Mouse (Mus musculus): ENCODE measurements around the gene Tiam2. TPM values are rescaled to one million over a fixed set of nuclear protein-coding genes. Genes with fewer than 3 reads are reported as not detected.

The Tiam2 gene
- polyA plus RNA-seq, 1 experiment from 2014 or later = 7.8 TPM

DNA sequence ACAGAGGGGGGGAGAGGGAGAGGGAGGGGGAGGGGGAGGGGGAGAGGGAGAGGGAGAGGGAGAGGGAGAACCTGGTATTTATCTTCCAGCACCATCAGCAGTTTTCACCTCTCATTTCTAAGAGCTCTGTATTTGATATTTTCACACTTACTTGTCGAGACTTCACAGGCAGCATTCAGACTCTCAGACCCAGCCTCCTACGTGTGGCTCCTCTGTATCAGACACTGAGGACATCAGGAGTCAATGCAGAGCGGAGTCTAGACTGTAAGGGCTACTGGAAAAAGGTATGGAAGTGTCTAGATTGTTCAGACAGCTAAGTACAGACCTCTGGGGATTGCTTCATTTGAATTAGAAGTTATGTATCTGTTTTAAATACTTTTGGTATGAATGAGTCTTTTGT is 203.2 kb downstream of the Tiam2 start:
- Histone ChIP-seq H3K4me1 (ENCODE audit: control insufficient read depth, insufficient read depth, low read length) (no peaks in the 10 kb centered on the region), H3K27me3 (ENCODE audit: control insufficient read depth, insufficient read depth, low read length) (no peaks in the 10 kb centered on the region), H3K36me3 (ENCODE audit: control insufficient read depth, insufficient read depth, low read length) (no peaks in the 10 kb centered on the region), H3K4me2 (ENCODE audit: low read depth, low read length) (no peak overlapping the region), H3K4me3 (ENCODE audit: low read depth, low read length) (no peak overlapping the region), H3K9ac (replicated peaks; ENCODE audit: low read depth, low read length) (no peak overlapping the region), H3K27ac (ENCODE audit: low read depth, low read length) (no peak overlapping the region), H3K9me3 (ENCODE audit: control insufficient read depth, low read length) (no peaks in the 10 kb centered on the region)
- ATAC-seq (ENCODE audit: low read depth) = no peak
- WGBS = 71% methylated on average over 3 of the region's 3 CpGs

DNA sequence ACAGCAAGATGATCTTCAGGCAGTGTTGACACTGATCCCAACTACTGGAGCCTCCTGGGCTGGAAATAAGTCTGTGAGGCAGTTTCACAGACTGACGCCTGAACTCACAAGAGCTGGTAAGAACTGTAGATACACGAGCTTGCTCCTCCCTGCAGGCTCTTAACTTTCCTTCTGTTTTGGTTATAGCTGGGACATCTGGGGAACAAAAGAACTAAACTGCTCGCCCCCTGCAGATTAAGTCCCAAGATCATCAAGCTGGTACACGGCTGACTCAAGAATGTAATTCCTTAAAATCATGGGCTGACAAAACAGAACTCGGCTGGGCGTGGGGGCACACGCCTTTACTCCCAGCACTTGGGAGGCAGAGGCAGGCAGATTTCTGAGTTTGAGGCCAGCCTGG is 204.2 kb downstream of the Tiam2 start:
- Histone ChIP-seq H3K4me3 (ENCODE audit: low read depth, low read length) (no peak overlapping the region), H3K9ac (replicated peaks; ENCODE audit: low read depth, low read length) (no peak overlapping the region), H3K9me3 (ENCODE audit: control insufficient read depth, low read length) (no peaks in the 10 kb centered on the region), H3K27me3 (ENCODE audit: control insufficient read depth, insufficient read depth, low read length) (no peaks in the 10 kb centered on the region), H3K4me2 (ENCODE audit: low read depth, low read length) (no peak overlapping the region), H3K36me3 (ENCODE audit: control insufficient read depth, insufficient read depth, low read length) (no peaks in the 10 kb centered on the region), H3K4me1 (ENCODE audit: control insufficient read depth, insufficient read depth, low read length) (no peaks in the 10 kb centered on the region), H3K27ac (ENCODE audit: low read depth, low read length) (no peak overlapping the region)
- no peak for ATAC-seq (ENCODE audit: low read depth)
- WGBS = 71% methylated on average over 7 of the region's 7 CpGs

DNA sequence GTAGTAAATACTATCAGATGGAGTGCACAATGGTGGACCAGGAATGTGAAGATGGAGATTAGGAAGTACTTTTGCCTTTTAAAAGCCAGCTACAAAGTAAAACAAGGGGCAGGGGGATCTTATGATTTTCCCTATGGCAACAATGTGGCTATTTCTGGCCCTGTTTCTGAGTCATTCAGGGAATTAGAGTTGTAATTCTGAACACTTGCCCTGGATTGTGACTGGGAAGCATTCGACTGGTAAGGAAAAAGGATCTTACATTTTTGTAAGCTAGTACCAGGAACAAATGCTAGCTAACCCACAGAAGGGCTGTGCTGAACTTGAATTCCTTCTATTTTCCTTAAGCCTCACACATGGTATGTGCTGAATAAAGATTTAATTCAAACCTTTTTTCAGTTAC is 205.3 kb downstream of the Tiam2 start:
- Histone ChIP-seq H3K4me3 (ENCODE audit: low read depth, low read length) (no peak overlapping the region), H3K4me1 (ENCODE audit: control insufficient read depth, insufficient read depth, low read length) (no peaks in the 10 kb centered on the region), H3K36me3 (ENCODE audit: control insufficient read depth, insufficient read depth, low read length) (no peaks in the 10 kb centered on the region), H3K9me3 (ENCODE audit: control insufficient read depth, low read length) (no peaks in the 10 kb centered on the region), H3K4me2 (ENCODE audit: low read depth, low read length) (no peak overlapping the region), H3K9ac (replicated peaks; ENCODE audit: low read depth, low read length) (no peak overlapping the region), H3K27ac (ENCODE audit: low read depth, low read length) (no peak overlapping the region), H3K27me3 (ENCODE audit: control insufficient read depth, insufficient read depth, low read length) (no peaks in the 10 kb centered on the region)
- ATAC-seq (ENCODE audit: low read depth) = no peak
- WGBS = 94% methylated on average over 1 of the region's 1 CpGs

DNA sequence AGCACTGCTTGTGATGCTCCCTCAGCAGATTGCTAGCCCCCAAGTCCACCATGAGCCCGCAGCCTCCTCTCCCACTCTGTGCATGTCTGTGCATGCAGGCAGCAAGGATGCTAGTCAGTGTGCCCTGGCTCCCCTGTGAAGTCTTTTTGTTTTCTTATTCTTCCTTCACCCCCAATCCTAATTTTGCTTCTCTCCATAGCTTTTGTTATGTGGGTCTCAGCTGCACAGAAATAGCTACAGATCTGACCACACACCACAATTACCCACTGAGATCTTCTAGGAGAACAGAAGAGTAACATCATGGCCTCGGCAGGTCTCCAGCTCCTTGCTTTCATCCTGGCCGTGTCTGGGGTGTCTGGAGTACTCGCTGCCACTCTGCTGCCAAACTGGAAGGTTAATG is 205.9 kb downstream of the Tiam2 start, which contains the start of gene Cldn20:
Gene Cldn20, plus strand, starts transcription at position 301 of the 400 bp plus-strand sequence.
- no peak within 1 kb of the TSS for H3K27ac ChIP-seq (ENCODE audit: low read depth, low read length)
- H3K4me2 ChIP-seq (ENCODE audit: low read depth, low read length) = no peak within 1 kb of the TSS
- no peak within 1 kb of the TSS for H3K9ac ChIP-seq (replicated peaks; ENCODE audit: low read depth, low read length)
- 94% methylated on average over 4 of the region's 4 CpGs for WGBS
- no peaks in the 10 kb centered on the region for H3K9me3 ChIP-seq (ENCODE audit: control insufficient read depth, low read length)
- H3K27me3 ChIP-seq (ENCODE audit: control insufficient read depth, insufficient read depth, low read length) = no peaks in the 10 kb centered on the region
- H3K4me3 ChIP-seq (ENCODE audit: low read depth, low read length) = no peak within 1 kb of the TSS
- no peak for ATAC-seq (ENCODE audit: low read depth)
- no peaks in the 10 kb centered on the region for H3K36me3 ChIP-seq (ENCODE audit: control insufficient read depth, insufficient read depth, low read length)
- H3K4me1 ChIP-seq (ENCODE audit: control insufficient read depth, insufficient read depth, low read length) = no peaks in the 10 kb centered on the region

DNA sequence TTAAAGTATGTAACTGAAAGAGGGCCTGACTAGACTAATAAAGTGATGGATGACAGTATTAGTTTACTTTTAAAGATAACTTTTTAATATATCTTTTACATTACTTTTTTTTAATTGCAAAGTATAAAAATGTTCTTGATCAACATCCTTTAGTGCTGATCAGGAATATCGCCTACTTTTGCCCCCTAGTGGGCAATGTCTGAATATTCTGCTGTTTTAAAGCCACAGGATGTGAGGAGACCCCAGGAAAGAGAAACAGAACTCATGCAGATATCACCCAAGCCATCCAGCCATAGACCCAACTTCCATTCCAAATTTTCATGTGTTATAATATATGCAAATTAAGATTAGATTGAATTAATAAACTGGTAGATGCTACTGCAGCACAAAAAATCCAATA is 207.1 kb downstream of the Tiam2 start:
- Histone ChIP-seq H3K9me3 (ENCODE audit: control insufficient read depth, low read length) (no peaks in the 10 kb centered on the region), H3K27me3 (ENCODE audit: control insufficient read depth, insufficient read depth, low read length) (no peaks in the 10 kb centered on the region), H3K4me2 (ENCODE audit: low read depth, low read length) (no peak overlapping the region), H3K9ac (replicated peaks; ENCODE audit: low read depth, low read length) (no peak overlapping the region), H3K4me1 (ENCODE audit: control insufficient read depth, insufficient read depth, low read length) (no peaks in the 10 kb centered on the region), H3K27ac (ENCODE audit: low read depth, low read length) (no peak overlapping the region), H3K4me3 (ENCODE audit: low read depth, low read length) (no peak overlapping the region), H3K36me3 (ENCODE audit: control insufficient read depth, insufficient read depth, low read length) (no peaks in the 10 kb centered on the region)
- no peak; the same call in 1 of the 2 replicates for ATAC-seq (ENCODE audit: low read depth)
- WGBS = 26% methylated on average over 1 of the region's 1 CpGs

DNA sequence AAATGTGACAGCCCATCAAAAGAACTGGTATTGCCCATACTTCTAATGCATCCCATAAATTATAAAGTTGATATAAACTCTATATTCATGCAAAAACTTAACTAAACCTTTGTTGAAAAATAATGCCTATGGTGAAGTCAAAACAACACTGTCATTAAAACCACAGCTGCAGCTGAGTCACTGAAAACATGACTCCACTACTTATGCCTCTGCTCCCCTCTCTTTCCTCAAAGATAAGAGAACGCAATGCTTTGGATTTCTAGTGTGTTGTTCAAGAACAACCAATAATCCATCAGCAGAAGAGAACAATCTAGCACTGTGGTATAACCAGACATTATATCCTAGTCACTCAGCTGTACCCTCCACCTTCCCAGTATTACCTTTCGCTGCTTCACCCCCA is 213.9 kb downstream of the Tiam2 start:
- Histone ChIP-seq H3K4me3 (ENCODE audit: low read depth, low read length) (no peak overlapping the region), H3K4me2 (ENCODE audit: low read depth, low read length) (no peak overlapping the region), H3K9me3 (ENCODE audit: control insufficient read depth, low read length) (no peaks in the 10 kb centered on the region; the same call in 1 of the 2 replicates), H3K27me3 (ENCODE audit: control insufficient read depth, insufficient read depth, low read length) (no peaks in the 10 kb centered on the region), H3K9ac (replicated peaks; ENCODE audit: low read depth, low read length) (no peak overlapping the region), H3K36me3 (ENCODE audit: control insufficient read depth, insufficient read depth, low read length) (no peaks in the 10 kb centered on the region), H3K4me1 (ENCODE audit: control insufficient read depth, insufficient read depth, low read length) (no peaks in the 10 kb centered on the region), H3K27ac (ENCODE audit: low read depth, low read length) (no peak overlapping the region)
- 94% methylated on average over 2 of the region's 2 CpGs for WGBS
- ATAC-seq (ENCODE audit: low read depth) = no peak

DNA sequence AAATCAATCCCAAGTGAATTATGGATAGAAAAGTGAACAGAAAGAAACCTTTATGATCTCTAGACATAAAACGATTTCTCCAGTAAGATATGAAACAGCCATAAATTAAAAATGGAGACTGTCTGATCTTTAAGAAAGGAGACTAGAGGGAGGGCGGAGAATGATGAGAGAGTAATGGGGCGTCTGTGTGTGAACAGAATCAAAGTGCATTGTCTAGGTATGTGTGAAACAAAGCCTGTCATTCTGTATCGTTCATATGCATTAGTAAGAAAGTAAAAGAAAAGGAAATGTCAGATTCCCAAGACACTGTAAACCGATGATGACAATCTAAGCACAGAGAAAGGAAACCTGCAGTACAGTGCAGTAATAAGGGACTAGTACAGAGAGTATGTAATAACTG is 214.7 kb downstream of the Tiam2 start:
- Histone ChIP-seq H3K9ac (replicated peaks; ENCODE audit: low read depth, low read length) (no peak overlapping the region), H3K36me3 (ENCODE audit: control insufficient read depth, insufficient read depth, low read length) (no peaks in the 10 kb centered on the region), H3K27me3 (ENCODE audit: control insufficient read depth, insufficient read depth, low read length) (no peaks in the 10 kb centered on the region), H3K4me1 (ENCODE audit: control insufficient read depth, insufficient read depth, low read length) (no peaks in the 10 kb centered on the region), H3K9me3 (ENCODE audit: control insufficient read depth, low read length) (no peaks in the 10 kb centered on the region; the same call in 1 of the 2 replicates), H3K27ac (ENCODE audit: low read depth, low read length) (no peak overlapping the region), H3K4me3 (ENCODE audit: low read depth, low read length) (no peak overlapping the region), H3K4me2 (ENCODE audit: low read depth, low read length) (no peak overlapping the region)
- ATAC-seq (ENCODE audit: low read depth) = no peak
- 85% methylated on average over 5 of the region's 5 CpGs for WGBS

DNA sequence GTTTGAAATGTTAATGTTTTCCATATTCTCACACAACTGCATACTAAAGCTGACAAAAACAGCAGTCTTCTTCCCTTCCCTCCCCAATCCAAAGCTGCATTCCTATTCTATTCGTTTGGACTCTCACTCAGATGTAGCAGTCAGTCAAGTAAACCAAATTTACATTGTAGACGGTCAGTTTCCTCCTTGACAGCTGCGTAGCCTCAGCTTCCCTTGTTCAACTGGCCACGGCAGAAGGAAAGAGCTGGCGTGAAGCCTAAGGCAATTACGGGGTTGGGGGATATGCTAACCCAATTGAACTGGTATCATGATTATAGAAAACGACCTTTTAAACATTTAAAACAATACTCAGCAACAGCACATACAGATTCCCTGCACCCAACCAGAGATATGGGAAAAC is 221.4 kb downstream of the Tiam2 start:
- Histone ChIP-seq H3K4me3 (ENCODE audit: low read depth, low read length) (no peak overlapping the region), H3K36me3 (ENCODE audit: control insufficient read depth, insufficient read depth, low read length) (no peaks in the 10 kb centered on the region), H3K4me1 (ENCODE audit: control insufficient read depth, insufficient read depth, low read length) (no peaks in the 10 kb centered on the region), H3K9ac (replicated peaks; ENCODE audit: low read depth, low read length) (no peak overlapping the region), H3K27me3 (ENCODE audit: control insufficient read depth, insufficient read depth, low read length) (no peaks in the 10 kb centered on the region), H3K9me3 (ENCODE audit: control insufficient read depth, low read length) (no peaks in the 10 kb centered on the region), H3K27ac (ENCODE audit: low read depth, low read length) (no peak overlapping the region), H3K4me2 (ENCODE audit: low read depth, low read length) (no peak overlapping the region)
- WGBS = 73% methylated on average over 7 of the region's 7 CpGs
- no peak for ATAC-seq (ENCODE audit: low read depth)

DNA sequence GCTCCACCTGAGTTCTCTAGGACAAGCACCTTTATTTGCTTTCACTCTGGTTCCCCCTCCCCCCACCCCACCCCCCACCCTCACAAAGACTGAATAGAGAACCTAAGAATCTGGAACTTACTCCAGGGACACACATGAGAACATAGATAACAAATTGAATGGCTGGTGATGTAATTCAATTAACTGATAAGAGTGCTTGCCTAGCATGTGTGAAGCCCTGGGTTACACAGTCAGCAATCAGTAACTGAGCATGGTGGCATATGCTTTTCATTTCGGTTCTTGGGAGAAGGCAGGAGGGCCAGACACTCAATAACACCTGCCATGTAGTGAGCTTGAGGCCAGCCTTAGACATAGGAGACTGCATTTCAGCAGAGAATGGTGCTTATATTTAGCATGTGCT is 229.9 kb downstream of the Tiam2 start:
- no peaks in the 10 kb centered on the region for H3K9me3 ChIP-seq (ENCODE audit: control insufficient read depth, low read length)
- H3K36me3 ChIP-seq (ENCODE audit: control insufficient read depth, insufficient read depth, low read length) = no peaks in the 10 kb centered on the region
- H3K27me3 ChIP-seq (ENCODE audit: control insufficient read depth, insufficient read depth, low read length) = no peaks in the 10 kb centered on the region
- H3K4me2 ChIP-seq (ENCODE audit: low read depth, low read length) = no peak overlapping the region
- no peak overlapping the region for H3K9ac ChIP-seq (replicated peaks; ENCODE audit: low read depth, low read length)
- H3K4me3 ChIP-seq (ENCODE audit: low read depth, low read length) = no peak overlapping the region
- no peak overlapping the region for H3K27ac ChIP-seq (ENCODE audit: low read depth, low read length)
- H3K4me1 ChIP-seq (ENCODE audit: control insufficient read depth, insufficient read depth, low read length) = peaks cover 10% of the 10 kb centered on the region; the same call in 1 of the 2 replicates
- WGBS = 69% methylated on average over 1 of the region's 1 CpGs
- no peak for ATAC-seq (ENCODE audit: low read depth)

Measured in neural tube, embryonic 14.5 days (tissue).